Mouse (Mus musculus): Measurements from ENCODE around the gene Olfr1501.
"Not testable (repeated sequence)": the region's sequence is repeated elsewhere in the genome, so short reads cannot be mapped to it uniquely, and the experiment has no call there.

GRCm38 (mm10) chr19:13850592-13850991, at the start of gene Olfr1501:
- TF ChIP-seq POLR2A, CTCF (IDR thresholded peaks at IDR 0.05; ENCODE audit: extremely low read depth, insufficient read depth, low read length): not testable (repeated sequence)
